Comparison of ENCODE assay signal across 16 mouse cellular contexts in genomic region chr2:6187418-6187817, GRCm38 (mm10). TPM values are rescaled to one million over a fixed set of nuclear protein-coding genes. Genes with fewer than 3 reads are reported as not detected.
A peak's percentile ranks its signal among the peaks of the same experiment; 100 is the strongest.
DNase-seq lines count a peak whose midpoint lies in the region; ATAC-seq lines count a peak whose summit lies in the region.
"Had no signal": no experiment of that assay in that cellular context is flagged by ENCODE, and none has a peak within 500 bp of the region (broad histone marks: within the 10 kb centered on the region; RNA-seq: fewer than 3 reads in every experiment).

No protein-coding gene starts in this region.

- ATAC-seq in kidney, embryonic 14.5 days (ENCODE audit: low FRiP score, low TSS enrichment) = peak; percentile 68
- peak; percentile 58 for ATAC-seq in neural tube, embryonic 12.5 days (ENCODE audit: low FRiP score, low read depth)
- ATAC-seq in midbrain, embryonic 16.5 days = peak; percentile 76
- ATAC-seq: intestine, embryonic 16.5 days; liver, postnatal 0 days had no signal

- H3K9ac ChIP-seq in kidney, embryonic 14.5 days (ENCODE audit: low read depth, low read length) = no peak overlapping the region
- no peak overlapping the region for H3K9ac ChIP-seq in neural tube, embryonic 12.5 days
- no peak overlapping the region for H3K9ac ChIP-seq in midbrain, embryonic 16.5 days (ENCODE audit: low read depth, low read length)
- H3K9ac ChIP-seq: limb, embryonic 15.5 days; liver, postnatal 0 days had no signal

- WGBS in kidney, embryonic 14.5 days = 45% methylated on average over 11 of the region's 11 CpGs
- 58% methylated on average over 11 of the region's 11 CpGs for WGBS in neural tube, embryonic 12.5 days
- 46% methylated on average over 11 of the region's 11 CpGs for WGBS in midbrain, embryonic 16.5 days

- peaks cover 5% of the 10 kb centered on the region; the same call in 1 of the 2 replicates for H3K9me3 ChIP-seq in kidney, embryonic 14.5 days (ENCODE audit: control insufficient read depth, low read length)
- 0 out of 2 replicates have a peak, but pooled peaks cover 13% of the 10 kb centered on the region for H3K9me3 ChIP-seq in neural tube, embryonic 12.5 days
- H3K9me3 ChIP-seq in midbrain, embryonic 16.5 days (replicated peaks; ENCODE audit: control insufficient read depth, low read length, poor library complexity, severe bottlenecking) = 0 out of 2 replicates have a peak, but pooled peaks cover 5% of the 10 kb centered on the region
- H3K9me3 ChIP-seq: limb, embryonic 15.5 days had no signal

- H3K27ac ChIP-seq in kidney, embryonic 14.5 days (ENCODE audit: low read depth, low read length) = no peak overlapping the region
- H3K27ac ChIP-seq in neural tube, embryonic 12.5 days = no peak overlapping the region
- no peak overlapping the region for H3K27ac ChIP-seq in midbrain, embryonic 16.5 days (ENCODE audit: low read length)
- H3K27ac ChIP-seq: heart, embryonic 10.5 days; limb, embryonic 15.5 days had no signal

- H3K27me3 ChIP-seq in kidney, embryonic 14.5 days (ENCODE audit: control insufficient read depth, insufficient read depth, low read length) = no peaks in the 10 kb centered on the region
- H3K27me3 ChIP-seq in neural tube, embryonic 12.5 days (replicated peaks) = no peaks in the 10 kb centered on the region
- H3K27me3 ChIP-seq in midbrain, embryonic 16.5 days (ENCODE audit: control insufficient read depth, insufficient read depth, low read depth, low read length) = no peaks in the 10 kb centered on the region
- H3K27me3 ChIP-seq: limb, embryonic 15.5 days had no signal

- no peak overlapping the region for H3K4me2 ChIP-seq in kidney, embryonic 14.5 days (replicated peaks; ENCODE audit: low read depth, low read length)
- no peak overlapping the region for H3K4me2 ChIP-seq in neural tube, embryonic 12.5 days (replicated peaks)
- no peak overlapping the region for H3K4me2 ChIP-seq in midbrain, embryonic 16.5 days (ENCODE audit: low read length)
- H3K4me2 ChIP-seq: limb, embryonic 15.5 days had no signal

- peaks cover 7% of the 10 kb centered on the region; the same call in 1 of the 2 replicates for H3K4me1 ChIP-seq in kidney, embryonic 14.5 days (ENCODE audit: control insufficient read depth, insufficient read depth, low read length)
- peaks cover 6% of the 10 kb centered on the region; the same call in 1 of the 2 replicates for H3K4me1 ChIP-seq in neural tube, embryonic 12.5 days
- peaks cover 8% of the 10 kb centered on the region; the same call in 1 of the 2 replicates for H3K4me1 ChIP-seq in midbrain, embryonic 16.5 days (ENCODE audit: control insufficient read depth, insufficient read depth, low read length)
- H3K4me1 ChIP-seq: limb, embryonic 15.5 days had no signal

- DNase-seq in kidney, adult 9 months = no peak
- no peak for DNase-seq in neural tube, embryonic 10.5 days (ENCODE audit: extremely low spot score, low spot score)
- DNase-seq in thymus, postnatal 14 days = no peak
- DNase-seq in cerebellum, postnatal 14 days = no peak
- DNase-seq: adrenal gland, adult 8-10 months; cerebellum, adult 2 months; gastrocnemius, postnatal 25 days; heart, postnatal 14 days; liver, postnatal 0 days; lung, postnatal 36 days had no signal

- H3K4me3 ChIP-seq in kidney, embryonic 14.5 days (ENCODE audit: low read length) = no peak overlapping the region
- no peak overlapping the region for H3K4me3 ChIP-seq in neural tube, embryonic 12.5 days
- H3K4me3 ChIP-seq in midbrain, embryonic 16.5 days (ENCODE audit: low read depth, low read length) = no peak overlapping the region
- H3K4me3 ChIP-seq: heart, embryonic 10.5 days; limb, embryonic 15.5 days had no signal

- H3K36me3 ChIP-seq in kidney, embryonic 14.5 days (ENCODE audit: control insufficient read depth, insufficient read depth, low read length) = no peaks in the 10 kb centered on the region
- H3K36me3 ChIP-seq in neural tube, embryonic 12.5 days = no peaks in the 10 kb centered on the region
- no peaks in the 10 kb centered on the region for H3K36me3 ChIP-seq in midbrain, embryonic 16.5 days (ENCODE audit: control insufficient read depth, insufficient read depth, low read length)
- H3K36me3 ChIP-seq: heart, embryonic 10.5 days; limb, embryonic 15.5 days had no signal

RNA-seq across cellular contexts. Expression of gene Echdc3, which starts 25.4 kb away (rescaled TPM):
- polyA plus RNA-seq in kidney, embryonic 14.5 days (2014; fragmentation: Nextera tagmentation; extraction: Ambion mirVana) = 7.0 and 7.4 TPM in 2 replicates
- 1.5 and 1.9 TPM in 2 replicates for polyA plus RNA-seq in neural tube, embryonic 12.5 days (2016; fragmentation: Nextera tagmentation; extraction: Ambion mirVana)
- 1.1 and 1.5 TPM in 2 replicates for polyA plus RNA-seq in midbrain, embryonic 16.5 days (2015; fragmentation: Nextera tagmentation; extraction: Ambion mirVana)

RNA-seq across cellular contexts. Expression of gene Proser2, which starts 57.4 kb away (rescaled TPM):
- polyA plus RNA-seq in kidney, embryonic 14.5 days (2014; fragmentation: Nextera tagmentation; extraction: Ambion mirVana) = 10.5 and 11.3 TPM in 2 replicates
- 3.8 and 4.5 TPM in 2 replicates for polyA plus RNA-seq in neural tube, embryonic 12.5 days (2016; fragmentation: Nextera tagmentation; extraction: Ambion mirVana)
- polyA plus RNA-seq in midbrain, embryonic 16.5 days (2015; fragmentation: Nextera tagmentation; extraction: Ambion mirVana) = 5.4 and 7.2 TPM in 2 replicates
